Mouse (Mus musculus) limb, embryonic 13.5 days (tissue): ENCODE data around the gene D430042O09Rik. TPM values are rescaled to one million over a fixed set of nuclear protein-coding genes. Genes with fewer than 3 reads are reported as not detected.

ENCODE experiments used
- ATAC-seq: fragments of 200-750 bp; cut with Nextera tagmentation; 2 replicates; pipeline ENCODE4 v1.8.0; 2017; ENCODE audit warnings: low read depth, moderate number of reproducible peaks, moderate TSS enrichment; ENCODE audit not compliant: low FRiP score
- H3K27ac ChIP-seq: fragments of 300-500 bp; sonication (generic); 2 replicates; pipeline ENCODE4 v1.5.1; 2015; ENCODE audit warnings: inconsistent platforms, mild to moderate bottlenecking, moderate library complexity
- H3K27me3 ChIP-seq: fragments of 300-500 bp; sonication (generic); 2 replicates; pipeline ENCODE4 v1.6.1; 2015; ENCODE audit warnings: mild to moderate bottlenecking, inconsistent platforms
- H3K36me3 ChIP-seq: fragments of 300-500 bp; sonication (generic); 2 replicates; pipeline ENCODE4 v1.6.1; 2015; ENCODE audit warnings: inconsistent platforms, mild to moderate bottlenecking, moderate library complexity
- H3K4me1 ChIP-seq: fragments of 300-500 bp; sonication (generic); 2 replicates; pipeline ENCODE4 v1.6.1; 2015; ENCODE audit warnings: inconsistent platforms
- H3K4me2 ChIP-seq: fragments of 300-500 bp; sonication (generic); replicated peaks from 2 replicates; pipeline ENCODE4 v1.6.1; 2015; ENCODE audit warnings: inconsistent platforms, mild to moderate bottlenecking, moderate library complexity
- H3K4me3 ChIP-seq: fragments of 300-500 bp; sonication (generic); 2 replicates; pipeline ENCODE4 v1.5.1; 2015; ENCODE audit warnings: moderate library complexity, mild to moderate bottlenecking, inconsistent platforms
- H3K9ac ChIP-seq: fragments of 300-500 bp; sonication (generic); 2 replicates; pipeline ENCODE4 v1.6.1; 2015; ENCODE audit warnings: mild to moderate bottlenecking, inconsistent platforms
- H3K9me3 ChIP-seq: fragments of 300-500 bp; sonication (generic); 2 replicates; pipeline ENCODE4 v1.6.1; 2016; ENCODE audit warnings: inconsistent platforms
- WGBS: fragments of 180-500 bp; shearing (Covaris S2); methylation state at CpG from one replicate; pipeline ENCODE4 v1.1.7; 2015; 5-methylcytosine and 5-hydroxymethylcytosine counted together
- polyA plus RNA-seq: library from polyadenylated mRNA; unstranded; fragments of >200 nt; fragmentation: Nextera tagmentation; extraction: Ambion mirVana; gene quantifications from 2 replicates; pipeline ENCODE4 v1.2.1, GENCODE M21; 2015

Gene D430042O09Rik
- polyA plus RNA-seq, 1 experiment from 2014 or later: 10.0 TPM

- WGBS: 83% methylated on average over 1 of the region's 1 CpGs
These were observed 37.1 kb downstream of the D430042O09Rik start for GRCm38 (mm10) chr7:125744774-125745173.

GRCm38 (mm10) chr7:125746621-125747315 lies 39.1 kb downstream of the D430042O09Rik start:
- Histone ChIP-seq H3K4me1 (no peaks in the 10 kb centered on the region), H3K4me2 (no peak overlapping the region), H3K9ac (no peak overlapping the region), H3K9me3 (no peaks in the 10 kb centered on the region), H3K4me3 (no peak overlapping the region), H3K27me3 (no peaks in the 10 kb centered on the region), H3K27ac (no peak overlapping the region), H3K36me3 (peaks cover 7% of the 10 kb centered on the region; the same call in 1 of the 2 replicates)
- ATAC-seq: no peak
- WGBS: 84% methylated on average over 2 of the region's 2 CpGs

More at GRCm38 (mm10) chr7:125744774-125745173, 37.1 kb downstream of the D430042O09Rik start:
- Histone ChIP-seq H3K4me1 (no peaks in the 10 kb centered on the region), H3K4me2 (no peak overlapping the region), H3K36me3 (no peaks in the 10 kb centered on the region), H3K27ac (no peak overlapping the region), H3K4me3 (no peak overlapping the region), H3K9ac (no peak overlapping the region), H3K9me3 (no peaks in the 10 kb centered on the region), H3K27me3 (no peaks in the 10 kb centered on the region)
- ATAC-seq: no peak

- no peaks in the 10 kb centered on the region for H3K9me3 ChIP-seq
- H3K4me3 ChIP-seq: no peak overlapping the region
- H3K4me1 ChIP-seq: no peaks in the 10 kb centered on the region
- H3K9ac ChIP-seq: no peak overlapping the region
- H3K27ac ChIP-seq: no peak overlapping the region
- H3K27me3 ChIP-seq: no peaks in the 10 kb centered on the region
- no peak for ATAC-seq
- peaks cover 7% of the 10 kb centered on the region; the same call in 1 of the 2 replicates for H3K36me3 ChIP-seq
- H3K4me2 ChIP-seq: no peak overlapping the region
- whole genome bisulfite sequencing: 52% methylated on average over 7 of the region's 7 CpGs
These were observed 39.6 kb downstream of the D430042O09Rik start for GRCm38 (mm10) chr7:125747316-125747690.

GRCm38 (mm10) chr7:125748186-125748585 lies 40.5 kb downstream of the D430042O09Rik start:
- Histone ChIP-seq H3K4me3 (no peak overlapping the region), H3K4me1 (no peaks in the 10 kb centered on the region), H3K27ac (no peak overlapping the region), H3K9me3 (no peaks in the 10 kb centered on the region), H3K27me3 (no peaks in the 10 kb centered on the region), H3K9ac (no peak overlapping the region), H3K36me3 (peaks cover 7% of the 10 kb centered on the region; the same call in 1 of the 2 replicates), H3K4me2 (no peak overlapping the region)
- no peak for ATAC-seq
- 51% methylated on average over 3 of the region's 3 CpGs for WGBS

GRCm38 (mm10) chr7:125752699-125753325 lies 45.1 kb downstream of the D430042O09Rik start:
- 82% methylated on average over 7 of the region's 7 CpGs for WGBS
- peaks cover 17% of the 10 kb centered on the region for H3K36me3 ChIP-seq
- H3K9me3 ChIP-seq: no peaks in the 10 kb centered on the region
- no peaks in the 10 kb centered on the region for H3K27me3 ChIP-seq
- no peaks in the 10 kb centered on the region for H3K4me1 ChIP-seq
- H3K9ac ChIP-seq: no peak overlapping the region
- ATAC-seq: no peak
- H3K4me3 ChIP-seq: no peak overlapping the region
- no peak overlapping the region for H3K4me2 ChIP-seq
- no peak overlapping the region for H3K27ac ChIP-seq

GRCm38 (mm10) chr7:125753326-125753715 lies 45.6 kb downstream of the D430042O09Rik start:
- WGBS: 89% methylated on average over 3 of the region's 3 CpGs
- Histone ChIP-seq H3K4me2 (no peak overlapping the region), H3K9me3 (no peaks in the 10 kb centered on the region), H3K27ac (no peak overlapping the region), H3K4me1 (no peaks in the 10 kb centered on the region), H3K9ac (no peak overlapping the region), H3K4me3 (no peak overlapping the region), H3K36me3 (peaks cover 17% of the 10 kb centered on the region), H3K27me3 (no peaks in the 10 kb centered on the region)
- ATAC-seq: no peak

- no peak overlapping the region for H3K27ac ChIP-seq
- peaks cover 22% of the 10 kb centered on the region for H3K36me3 ChIP-seq
- ATAC-seq: no peak
- 72% methylated on average over 6 of the region's 6 CpGs for WGBS
- H3K27me3 ChIP-seq: no peaks in the 10 kb centered on the region
- no peak overlapping the region for H3K9ac ChIP-seq
- H3K4me1 ChIP-seq: no peaks in the 10 kb centered on the region
- H3K4me3 ChIP-seq: no peak overlapping the region
- H3K9me3 ChIP-seq: no peaks in the 10 kb centered on the region
- no peak overlapping the region for H3K4me2 ChIP-seq
These were observed 49.1 kb downstream of the D430042O09Rik start for GRCm38 (mm10) chr7:125756806-125757205.

- Histone ChIP-seq H3K4me1 (peaks cover under 1% of the 10 kb centered on the region; the same call in 1 of the 2 replicates), H3K36me3 (peaks cover 28% of the 10 kb centered on the region), H3K9ac (no peak overlapping the region), H3K4me3 (no peak overlapping the region), H3K4me2 (no peak overlapping the region), H3K27me3 (no peaks in the 10 kb centered on the region), H3K9me3 (no peaks in the 10 kb centered on the region), H3K27ac (no peak overlapping the region)
- WGBS: 77% methylated on average over 6 of the region's 6 CpGs
- ATAC-seq: no peak
These were observed 50.4 kb downstream of the D430042O09Rik start for GRCm38 (mm10) chr7:125757896-125758623.

- WGBS: 79% methylated on average over 2 of the region's 2 CpGs
- Histone ChIP-seq H3K4me2 (no peak overlapping the region), H3K4me1 (peaks cover 9% of the 10 kb centered on the region; the same call in 1 of the 2 replicates), H3K9me3 (no peaks in the 10 kb centered on the region), H3K9ac (no peak overlapping the region), H3K4me3 (no peak overlapping the region), H3K36me3 (peaks cover 26% of the 10 kb centered on the region), H3K27ac (no peak overlapping the region), H3K27me3 (no peaks in the 10 kb centered on the region)
- ATAC-seq: no peak
These were observed 54.6 kb downstream of the D430042O09Rik start for GRCm38 (mm10) chr7:125762289-125762688.

GRCm38 (mm10) chr7:125762883-125763830 lies 55.5 kb downstream of the D430042O09Rik start:
- 44% methylated on average over 7 of the region's 7 CpGs for WGBS
- H3K36me3 ChIP-seq: peaks cover 26% of the 10 kb centered on the region
- H3K9ac ChIP-seq: no peak overlapping the region
- no peaks in the 10 kb centered on the region for H3K27me3 ChIP-seq
- H3K9me3 ChIP-seq: no peaks in the 10 kb centered on the region
- H3K4me1 ChIP-seq: peaks cover 13% of the 10 kb centered on the region; the same call in 1 of the 2 replicates
- ATAC-seq: no peak
- H3K4me3 ChIP-seq: no peak overlapping the region
- H3K4me2 ChIP-seq: no peak overlapping the region
- H3K27ac ChIP-seq: no peak overlapping the region

GRCm38 (mm10) chr7:125764373-125764772 lies 56.7 kb downstream of the D430042O09Rik start:
- no peaks in the 10 kb centered on the region for H3K9me3 ChIP-seq
- H3K4me2 ChIP-seq: no peak overlapping the region
- no peak overlapping the region for H3K4me3 ChIP-seq
- peaks cover 13% of the 10 kb centered on the region; the same call in 1 of the 2 replicates for H3K4me1 ChIP-seq
- no peak overlapping the region for H3K27ac ChIP-seq
- peaks cover 26% of the 10 kb centered on the region for H3K36me3 ChIP-seq
- no peaks in the 10 kb centered on the region for H3K27me3 ChIP-seq
- H3K9ac ChIP-seq: no peak overlapping the region
- no peak for ATAC-seq
- WGBS: 91% methylated on average over 3 of the region's 3 CpGs
